Mouse (Mus musculus) retina, postnatal 1 day (tissue): ENCODE data around the gene Ccdc6.

Experiments used
- DNase-seq: peaks from one replicate; pipeline ENCODE4 v3.0.0-alpha.2; 2012

Gene Ccdc6

DNA sequence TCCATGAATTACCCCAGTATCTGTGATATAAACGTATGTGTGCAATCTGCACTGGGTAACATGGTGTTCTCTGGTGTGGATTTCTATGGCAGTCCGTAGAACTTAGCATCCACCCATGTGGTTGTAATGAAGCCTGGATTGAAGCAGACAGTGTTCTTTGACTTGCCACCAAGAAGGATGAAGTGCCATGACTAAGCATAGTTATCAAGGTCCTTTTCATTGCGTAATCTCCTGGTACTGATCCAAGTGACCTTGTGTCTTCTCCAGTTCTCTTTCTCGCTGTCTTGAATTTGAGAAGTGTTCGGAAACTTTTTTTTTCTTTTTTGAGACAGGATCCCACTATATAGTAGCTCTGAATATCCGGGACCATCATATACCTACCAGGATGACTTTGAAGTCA, 127.7 kb downstream of the Ccdc6 start:
- no peak for DNase-seq

DNA sequence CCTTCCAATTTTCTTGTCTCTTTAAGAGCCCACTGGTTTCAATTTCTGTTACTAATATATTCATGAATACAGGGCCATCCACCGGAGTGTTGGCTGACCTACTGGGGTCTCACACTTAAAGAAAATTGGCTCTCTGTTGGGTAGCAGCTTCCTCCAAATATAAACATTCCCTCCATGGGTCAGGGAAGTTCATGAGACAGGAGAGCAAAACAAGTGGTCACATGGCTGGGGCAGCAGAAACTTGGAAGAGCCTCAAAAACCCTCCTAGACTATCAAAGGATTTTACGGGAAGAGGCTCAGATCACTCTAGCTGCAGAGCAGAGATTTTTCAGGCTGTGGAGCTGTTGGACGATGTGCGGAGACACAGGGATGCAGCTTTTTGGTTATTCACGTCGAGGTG, 128.8 kb downstream of the Ccdc6 start:
- no peak for DNase-seq

DNA sequence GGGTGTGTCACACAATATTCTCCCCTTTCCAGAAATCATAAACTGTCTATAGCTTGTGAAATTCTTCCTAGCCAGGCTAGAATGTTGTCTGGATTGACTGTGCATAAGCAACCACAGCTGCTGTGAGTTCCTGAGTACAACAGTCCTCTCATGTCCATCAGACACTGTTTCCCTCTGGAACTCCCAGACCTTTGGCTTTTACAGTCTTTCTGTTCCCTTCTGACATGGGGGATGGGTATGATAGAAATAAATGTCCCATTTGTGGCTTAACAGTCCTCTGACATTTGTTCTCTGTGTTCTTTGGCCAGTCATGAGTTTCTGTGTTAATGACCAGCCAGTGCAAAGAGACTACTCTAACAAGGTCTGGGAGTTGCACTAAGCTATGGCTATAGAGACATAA, 129.7 kb downstream of the Ccdc6 start:
- DNase-seq: no peak

DNA sequence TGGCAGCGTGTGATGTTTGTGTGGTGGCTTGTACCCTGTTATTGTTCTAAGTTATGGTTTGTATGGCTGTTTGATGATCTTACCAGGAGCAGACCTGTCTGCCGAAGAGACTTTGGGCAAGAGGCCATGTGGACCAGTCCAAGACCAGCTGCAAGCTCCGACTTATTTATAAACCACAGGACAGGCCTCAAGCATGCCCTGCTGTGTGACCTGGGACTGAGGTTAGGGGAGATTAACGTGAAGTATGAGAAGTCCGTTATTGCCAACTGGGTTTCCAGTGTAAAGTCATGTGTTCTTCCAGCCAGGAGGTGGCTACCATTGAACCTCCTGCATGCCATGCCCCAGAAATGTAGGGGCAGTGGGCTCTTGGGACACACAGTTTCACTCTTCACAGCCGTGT, 133.4 kb downstream of the Ccdc6 start:
- DNase-seq: no peak

DNA sequence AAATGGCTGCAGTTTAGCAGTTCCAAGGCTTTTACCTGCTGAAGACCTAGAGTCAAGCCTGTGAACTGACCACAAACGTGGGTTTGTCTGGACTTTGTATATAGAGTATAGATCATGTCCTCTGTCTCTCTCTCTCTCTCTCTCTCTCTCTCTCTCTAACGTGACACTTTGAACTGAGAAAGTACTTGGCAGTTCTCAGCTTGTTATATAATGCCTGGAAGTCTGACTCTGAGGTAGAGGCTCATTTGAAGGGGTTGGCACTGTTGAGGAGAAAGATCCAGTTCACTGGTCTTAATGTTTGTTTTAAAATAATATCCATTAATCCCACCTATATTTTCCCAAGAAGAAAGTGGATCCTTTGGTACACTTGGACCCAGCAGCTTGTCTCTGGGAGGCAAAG, 141.0 kb downstream of the Ccdc6 start:
- DNase-seq: no peak
